Mouse (Mus musculus) right cerebral cortex, postnatal 25 days (tissue): ENCODE measurements at regions not wholly inside any gene's neighbourhood (a gene's known extent, or its start where the extent isn't known, plus 50 kb on each side); places are given as distances from the start of the nearest gene placed in this dataset.

Experiments
- DNase-seq: peaks from one replicate; pipeline ENCODE4 v3.0.0; 2022

- no peak for DNase-seq
Measured at GRCm38 (mm10) chr9:52229589-52229988, 61.2 kb upstream of the Zc3h12c start.

DNA sequence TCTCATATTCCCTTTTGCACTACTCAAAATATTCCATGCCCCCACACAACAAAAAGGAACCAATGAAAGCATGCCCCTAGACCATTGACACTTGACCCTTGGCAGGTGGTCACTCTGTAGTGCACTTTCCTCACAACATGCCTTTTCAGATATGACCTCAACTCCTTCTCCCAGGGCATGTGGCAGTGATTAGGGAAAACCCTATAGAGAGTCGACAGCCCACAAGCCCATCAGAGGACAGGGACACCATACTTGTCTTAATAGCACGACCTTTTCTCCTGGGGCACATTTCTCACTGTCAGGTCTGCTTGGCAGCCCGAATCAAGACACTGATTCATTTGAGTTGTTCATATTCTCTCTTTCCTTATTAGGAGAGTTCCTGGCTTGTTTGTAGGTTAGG, 57.3 kb upstream of the Zc3h12c start:
- DNase-seq, result no peak

- DNase-seq, result no peak
Measured at GRCm38 (mm10) chr9:52223509-52224113, 55.2 kb upstream of the Zc3h12c start.
